Mouse (Mus musculus) liver, embryonic 14.5 days (tissue): ENCODE data around the gene Acvr1c.

Experiments
- CTCF ChIP-seq: IDR thresholded peaks from 2 replicates; pipeline ENCODE4 v1.5.1; 2016; ENCODE audit warnings: antibody characterized with exemption, low read depth, control low read depth
- EP300 ChIP-seq: IDR thresholded peaks from 2 replicates; pipeline ENCODE4 v1.6.1; 2016; ENCODE audit warnings: antibody characterized with exemption, low read depth

GRCm38 (mm10) chr2:58279163-58279562 lies 78.5 kb downstream of the Acvr1c start:
- TF ChIP-seq CTCF (no peak), EP300 (no peak)
